Mouse (Mus musculus) G1E (cell line): ENCODE results near the gene Pyroxd2. TPM values are rescaled to one million over a fixed set of nuclear protein-coding genes. Genes with fewer than 3 reads are reported as not detected.
A peak's percentile ranks its signal among the peaks of the same experiment; 100 is the strongest.
"Not testable (repeated sequence)": the region's sequence is repeated elsewhere in the genome, so short reads cannot be mapped to it uniquely, and the experiment has no call there.

Source experiments
- ATAC-seq: 2 replicates; pipeline ENCODE4 v1.8.0; 2016; ENCODE audit warnings: mild to moderate bottlenecking; ENCODE audit not compliant: insufficient number of reproducible peaks, poor library complexity, low FRiP score, severe bottlenecking; ENCODE audit errors: extremely low read depth
- DNase-seq: peaks from one replicate; pipeline ENCODE4 v3.0.0; 2012; ENCODE audit warnings: low spot score
- H3K27me3 ChIP-seq: 2 replicates; pipeline ENCODE4 v1.6.1; 2012; ENCODE audit warnings: mild to moderate bottlenecking, low read length, inconsistent platforms; ENCODE audit not compliant: insufficient read depth
- H3K36me3 ChIP-seq: replicated peaks from 2 replicates; pipeline ENCODE3; 2012; ENCODE audit warnings: mild to moderate bottlenecking, inconsistent platforms
- H3K4me1 ChIP-seq: 2 replicates; pipeline ENCODE4 v1.6.1; 2012; ENCODE audit warnings: low read depth, low read length, inconsistent platforms, mixed read lengths; ENCODE audit not compliant: insufficient read depth
- H3K4me3 ChIP-seq: 2 replicates; pipeline ENCODE4 v1.5.1; 2012; ENCODE audit warnings: low read depth, mild to moderate bottlenecking, inconsistent platforms, low read length, moderate library complexity, mixed read lengths
- H3K9me3 ChIP-seq: replicated peaks from 2 replicates; pipeline ENCODE4 v1.6.1; 2012; ENCODE audit warnings: inconsistent platforms
- CTCF ChIP-seq: IDR thresholded peaks from 2 replicates; pipeline ENCODE4 v1.5.1; 2012; ENCODE audit warnings: low read depth, low read length, inconsistent platforms, mixed read lengths
- GATA1 ChIP-seq: IDR thresholded peaks from 2 replicates; pipeline ENCODE4 v1.6.1; 2012; ENCODE audit warnings: borderline replicate concordance, low read length, inconsistent platforms, mixed read lengths
- GATA2 ChIP-seq: IDR thresholded peaks from 2 replicates; pipeline ENCODE4 v1.6.1; 2012; ENCODE audit warnings: low read depth, low read length, inconsistent platforms, borderline replicate concordance
- POLR2AphosphoS5 ChIP-seq: IDR thresholded peaks from 2 replicates; pipeline ENCODE4 v1.6.1; 2012; ENCODE audit warnings: low read depth, low read length, inconsistent platforms; ENCODE audit not compliant: insufficient replicate concordance
- TAL1 ChIP-seq: conservative IDR thresholded peaks from 2 replicates; pipeline ENCODE4 v1.6.1; 2012; ENCODE audit warnings: low read depth, low read length, inconsistent platforms, mixed read lengths
- polyA plus RNA-seq: library from polyadenylated mRNA; stranded (reverse); fragments of >175 nt; gene quantifications from 2 replicates; pipeline ENCODE4 v1.2.3, GENCODE M21; 2012
- total RNA-seq, 2 experiments: library from RNA; stranded (forward) in 1 of 2; stranded (reverse) in 1 of 2; fragments of 200-1000 nt in 1 of 2; fragments of >200 nt in 1 of 2; fragmentation: Nextera tagmentation in 1 of 2; gene quantifications; 2 replicates each; pipeline ENCODE4 v1.2.3; 2014 to 2017

Gene Pyroxd2
- total and polyA plus RNA-seq, 3 experiments, result 7.6 to 29.8 (median 8.1) TPM

DNA sequence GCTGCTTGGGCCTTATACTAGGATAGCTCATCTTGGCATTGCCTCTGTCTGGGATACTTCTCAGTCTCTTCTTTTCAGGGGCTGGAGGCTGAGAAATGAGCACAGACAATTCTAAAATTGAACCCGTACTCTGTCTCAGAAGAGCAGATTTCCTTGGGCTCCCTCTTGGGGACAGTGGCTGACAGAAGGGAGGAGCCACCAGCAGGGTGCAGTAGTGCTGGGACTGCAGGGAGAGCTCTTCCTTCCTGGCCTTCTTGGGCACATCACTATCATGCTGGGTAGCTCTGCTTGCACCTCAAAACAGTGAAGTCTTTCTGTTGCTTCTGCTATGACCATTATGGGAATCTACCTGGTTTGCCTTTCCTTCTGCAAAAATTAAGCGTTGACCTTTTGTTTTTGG lies 32.6 kb upstream of the Pyroxd2 start:
- no peak overlapping the region for H3K4me3 ChIP-seq
- peaks cover 29% of the 10 kb centered on the region for H3K27me3 ChIP-seq
- no peaks in the 10 kb centered on the region for H3K36me3 ChIP-seq
- TF ChIP-seq TAL1 (no peak), CTCF (no peak), POLR2AphosphoS5 (no peak), GATA2 (no peak), GATA1 (no peak)
- no peaks in the 10 kb centered on the region for H3K9me3 ChIP-seq
- H3K4me1 ChIP-seq, result 0 out of 2 replicates have a peak, but pooled peaks cover under 1% of the 10 kb centered on the region
- ATAC-seq (no peak), DNase-seq (no peak)

DNA sequence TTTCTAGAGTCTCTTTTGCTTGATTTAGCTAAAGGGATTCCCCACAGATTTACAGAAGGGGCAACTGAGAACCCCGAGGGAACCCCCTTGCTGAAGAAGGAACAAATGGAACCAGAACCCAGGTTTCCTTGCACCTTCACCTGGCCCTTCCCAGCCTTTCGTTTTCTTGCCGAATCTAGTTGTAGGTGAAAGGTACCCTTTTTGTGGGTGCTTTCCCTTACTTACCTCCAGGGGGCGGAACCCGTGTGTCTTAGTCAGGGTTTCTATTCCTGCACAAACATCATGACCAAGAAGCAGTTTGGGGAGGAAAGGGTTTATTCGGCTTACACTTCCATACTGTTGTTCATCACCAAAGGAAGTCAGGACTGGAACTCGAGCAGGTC lies 27.6 kb upstream of the Pyroxd2 start:
- H3K4me1 ChIP-seq, result peaks cover 24% of the 10 kb centered on the region
- not testable (repeated sequence) for DNase-seq, H3K27me3 ChIP-seq, H3K9me3 ChIP-seq
- peak; percentile 2; the same call in 1 of the 2 replicates for ATAC-seq
- H3K36me3 ChIP-seq, result peaks cover 28% of the 10 kb centered on the region
- peak overlapping the region; percentile 76 for H3K4me3 ChIP-seq

DNA sequence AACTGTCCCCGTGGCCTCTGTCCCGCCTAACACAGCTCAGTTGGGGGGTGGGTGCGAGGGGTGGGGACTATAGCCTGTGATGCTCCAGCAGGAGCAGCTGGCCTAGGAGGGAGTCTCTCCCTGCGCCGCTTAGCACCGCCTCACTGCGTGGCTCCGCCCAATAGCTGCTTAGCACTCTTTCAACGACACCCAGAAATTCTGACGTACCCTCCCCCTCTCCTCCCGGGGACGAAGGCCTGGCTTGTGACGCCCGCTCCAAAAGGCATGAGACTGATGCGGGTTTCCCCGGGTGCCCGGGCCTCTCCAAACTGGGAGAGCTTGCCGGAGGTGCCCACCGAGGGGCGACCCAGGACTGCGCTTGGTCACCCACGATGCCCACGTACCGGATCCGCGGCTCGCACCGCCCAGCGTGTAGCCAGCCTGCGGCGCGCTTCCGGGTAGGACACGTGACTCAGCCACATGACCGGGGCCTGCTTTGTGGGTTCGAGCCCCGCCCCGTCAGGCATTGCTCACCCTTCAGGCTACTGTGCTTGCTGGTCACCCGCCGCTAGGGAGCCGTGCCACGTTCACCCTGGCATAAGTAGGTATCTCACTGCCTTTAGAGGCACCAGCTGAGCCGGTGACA lies 27.1 kb upstream of the Pyroxd2 start, which contains the start of gene Hps1:
Hps1 (minus strand) TSS at position 448 of the 625 bp plus-strand sequence.
- peaks cover 28% of the 10 kb centered on the region for H3K36me3 ChIP-seq
- no peaks in the 10 kb centered on the region for H3K9me3 ChIP-seq
- ATAC-seq, result peak; percentile 83
- TF ChIP-seq CTCF, result no peak
- TF ChIP-seq POLR2AphosphoS5, result no peak
- no peak for TF ChIP-seq GATA1
- no peak for TF ChIP-seq TAL1
- TF ChIP-seq GATA2, result no peak
- no peaks in the 10 kb centered on the region; the same call in 1 of the 2 replicates for H3K27me3 ChIP-seq
- peaks cover 24% of the 10 kb centered on the region for H3K4me1 ChIP-seq
- H3K4me3 ChIP-seq, result peak within 1 kb of the TSS; percentile 76
- DNase-seq, result peak; percentile 83

DNA sequence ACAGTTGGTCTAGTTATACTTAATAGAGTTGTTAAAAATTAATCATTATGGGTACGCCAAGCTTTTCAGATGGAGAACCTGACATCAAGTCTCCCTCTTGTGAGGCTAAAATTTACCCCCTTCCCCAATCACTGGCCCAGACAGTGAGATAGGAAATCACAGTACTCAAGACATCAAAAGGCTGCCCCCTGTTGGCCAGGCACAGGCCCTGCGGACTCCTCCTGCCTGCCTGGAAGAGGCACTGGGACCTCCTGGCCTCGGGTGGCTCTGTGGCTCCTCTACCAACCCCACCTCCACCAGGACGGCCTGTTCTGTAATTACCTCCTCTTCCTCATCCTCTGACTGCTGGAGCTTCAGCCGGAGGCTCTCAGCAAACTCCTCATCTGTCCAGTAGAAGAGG lies 25.2 kb upstream of the Pyroxd2 start:
- Histone ChIP-seq H3K4me3 (no peak overlapping the region), H3K4me1 (peaks cover 24% of the 10 kb centered on the region), H3K27me3 (no peaks in the 10 kb centered on the region), H3K36me3 (peaks cover 36% of the 10 kb centered on the region), H3K9me3 (no peaks in the 10 kb centered on the region)
- TF ChIP-seq CTCF (peak; percentile 73), TAL1 (no peak)
- no peak for DNase-seq
- no peak for ATAC-seq

DNA sequence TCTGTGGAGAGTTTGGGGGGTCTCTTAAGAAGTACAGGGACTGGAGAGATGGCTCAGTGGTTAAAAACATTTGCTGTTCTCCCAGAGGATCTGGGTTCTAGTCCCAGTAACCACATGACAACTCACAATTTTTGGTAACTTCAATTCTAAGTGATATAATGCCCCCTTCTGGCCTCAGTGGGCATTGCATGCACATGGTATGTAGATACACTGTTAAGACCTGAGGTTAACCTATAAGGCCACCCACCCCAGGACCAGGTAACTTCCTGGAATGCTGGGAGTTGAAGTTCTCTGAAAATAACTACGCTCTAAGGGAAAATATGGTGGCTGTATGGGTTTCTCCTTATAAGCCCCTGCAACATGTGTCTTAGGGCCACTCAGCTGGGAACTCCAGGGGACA lies 24.2 kb upstream of the Pyroxd2 start:
- no peak for ATAC-seq
- no peak for DNase-seq
- Histone ChIP-seq H3K4me1 (peaks cover 24% of the 10 kb centered on the region), H3K4me3 (no peak overlapping the region), H3K36me3 (peaks cover 42% of the 10 kb centered on the region), H3K27me3 (no peaks in the 10 kb centered on the region), H3K9me3 (no peaks in the 10 kb centered on the region)
- peak; percentile 68 for TF ChIP-seq CTCF
- TF ChIP-seq GATA2, result no peak

DNA sequence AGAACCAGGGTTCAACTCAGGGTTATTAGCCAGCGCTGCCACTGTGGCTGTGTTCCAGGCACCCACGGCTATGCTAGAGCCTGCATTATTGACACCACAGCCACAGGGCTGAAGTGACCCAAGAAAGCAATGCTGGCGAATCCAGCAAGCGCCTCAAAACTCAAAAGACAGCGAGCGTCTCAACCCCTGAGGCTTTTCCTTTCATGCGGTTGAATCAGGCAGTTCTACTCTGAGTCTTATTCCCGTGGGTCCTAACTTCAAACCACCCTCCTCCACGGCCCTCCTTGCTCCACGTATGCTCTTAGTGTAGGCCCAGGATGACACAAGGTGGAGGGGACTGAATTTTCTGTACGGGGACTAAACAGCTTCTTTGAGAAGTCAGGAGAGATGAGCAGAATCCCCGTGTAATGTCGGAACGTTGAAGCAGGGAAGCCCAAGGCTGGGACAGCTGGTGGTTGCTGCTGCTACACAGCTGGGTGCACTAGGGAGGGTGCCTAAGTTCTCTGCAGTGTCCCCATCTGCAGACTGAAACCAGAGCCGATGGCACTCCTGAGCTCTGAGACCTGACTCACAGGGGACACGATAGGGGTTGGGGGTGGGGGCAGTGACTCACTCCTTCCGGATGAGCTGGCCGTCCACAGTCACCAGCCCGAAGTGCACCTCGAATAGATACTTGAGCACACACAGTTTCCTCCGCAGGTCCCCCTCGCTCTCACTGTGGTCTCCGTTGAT lies 17.7 kb upstream of the Pyroxd2 start:
- Histone ChIP-seq H3K9me3 (no peaks in the 10 kb centered on the region), H3K4me3 (no peak overlapping the region), H3K27me3 (no peaks in the 10 kb centered on the region), H3K4me1 (no peaks in the 10 kb centered on the region), H3K36me3 (peaks cover 76% of the 10 kb centered on the region)
- no peak for TF ChIP-seq GATA1
- TF ChIP-seq CTCF, result no peak
- no peak for TF ChIP-seq TAL1
- no peak for TF ChIP-seq POLR2AphosphoS5
- TF ChIP-seq GATA2, result no peak
- DNase-seq (no peak), ATAC-seq (no peak)
